Mouse (Mus musculus) kidney, embryonic 15.5 days (tissue): Measurements from ENCODE around the gene Hist1h3c. TPM values are rescaled to one million over a fixed set of nuclear protein-coding genes. Genes with fewer than 3 reads are reported as not detected.
A peak's percentile ranks its signal among the peaks of the same experiment; 100 is the strongest.

Experiments
- ATAC-seq: fragments of 200-750 bp; cut with Nextera tagmentation; replicated peaks from 2 replicates; pipeline ENCODE4 v1.8.0; 2017; ENCODE audit warnings: moderate TSS enrichment; ENCODE audit not compliant: low FRiP score
- H3K27ac ChIP-seq: fragments of 300-500 bp; sonication (generic); 2 replicates; pipeline ENCODE4 v1.5.1; 2015; ENCODE audit warnings: mild to moderate bottlenecking, inconsistent platforms
- H3K27me3 ChIP-seq: fragments of 300-500 bp; sonication (generic); 2 replicates; pipeline ENCODE4 v1.6.1; 2015; ENCODE audit warnings: inconsistent platforms
- H3K36me3 ChIP-seq: fragments of 300-500 bp; sonication (generic); 2 replicates; pipeline ENCODE4 v1.6.1; 2015; ENCODE audit warnings: inconsistent platforms
- H3K4me1 ChIP-seq: fragments of 300-500 bp; sonication (generic); 2 replicates; pipeline ENCODE4 v1.6.1; 2015; ENCODE audit warnings: inconsistent platforms
- H3K4me2 ChIP-seq: fragments of 300-500 bp; sonication (generic); 2 replicates; pipeline ENCODE4 v1.6.1; 2015; ENCODE audit warnings: moderate library complexity, mild to moderate bottlenecking, inconsistent platforms
- H3K4me3 ChIP-seq: fragments of 300-500 bp; sonication (generic); replicated peaks from 2 replicates; pipeline ENCODE4 v1.5.1; 2015; ENCODE audit warnings: mild to moderate bottlenecking, inconsistent platforms
- H3K9ac ChIP-seq: fragments of 300-500 bp; sonication (generic); 2 replicates; pipeline ENCODE4 v1.6.1; 2015; ENCODE audit warnings: mild to moderate bottlenecking, inconsistent platforms
- H3K9me3 ChIP-seq: fragments of 300-500 bp; sonication (generic); replicated peaks from 2 replicates; pipeline ENCODE4 v1.6.1; 2016; ENCODE audit warnings: inconsistent platforms
- WGBS: fragments of 180-500 bp; shearing (Covaris S2); methylation state at CpG from one replicate; pipeline ENCODE4 v1.1.7; 2015; ENCODE audit warnings: mixed read lengths; 5-methylcytosine and 5-hydroxymethylcytosine counted together
- microRNA-seq: library from miRNA; unstranded; fragments of <30 nt; microRNA quantifications from one replicate; pipeline ENCODE4, GENCODE M21; 2016
- polyA plus RNA-seq: library from polyadenylated mRNA; unstranded; fragments of >200 nt; fragmentation: Nextera tagmentation; extraction: Ambion mirVana; gene quantifications from 2 replicates; pipeline ENCODE4 v1.2.1, GENCODE M21; 2015

Gene Hist1h3c
- polyA plus RNA-seq, 1 experiment from 2014 or later, result 13.5 TPM

DNA sequence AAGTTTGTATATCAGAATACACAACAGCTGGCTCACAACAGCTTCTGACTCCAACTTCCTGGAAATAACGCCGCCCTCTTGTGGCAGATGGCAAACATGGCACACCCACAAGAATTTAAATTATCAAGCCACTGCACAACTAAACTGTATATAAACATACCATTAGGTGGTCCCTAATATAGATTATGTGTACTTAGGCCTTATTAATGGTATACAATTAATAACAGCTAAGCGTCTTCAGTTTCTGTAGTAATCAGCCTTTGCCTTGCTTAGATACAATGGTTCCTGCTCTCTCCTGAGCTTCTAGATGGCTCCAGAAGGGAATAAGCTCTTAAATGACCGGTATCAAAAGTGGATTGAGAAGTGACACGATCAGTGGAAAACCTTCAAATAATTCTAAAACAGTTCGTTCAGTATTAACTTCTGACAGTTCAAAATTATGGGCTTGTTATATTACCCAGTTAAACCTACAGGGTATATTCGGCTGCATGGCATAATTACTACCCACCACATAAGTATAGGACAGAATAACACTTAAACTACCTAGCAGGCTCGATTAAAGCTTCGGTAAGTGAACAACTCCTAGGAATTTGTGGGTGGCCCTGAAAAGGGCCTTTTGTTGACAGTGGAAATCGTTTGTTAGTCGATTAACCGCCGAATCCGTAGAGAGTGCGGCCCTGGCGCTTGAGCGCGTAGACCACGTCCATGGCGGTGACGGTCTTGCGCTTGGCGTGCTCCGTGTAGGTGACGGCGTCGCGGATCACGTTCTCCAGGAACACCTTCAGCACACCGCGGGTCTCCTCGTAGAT lies 47.7 kb downstream of the Hist1h3c start:
- H3K9me3 ChIP-seq, result no peaks in the 10 kb centered on the region
- peak overlapping the region; percentile 69 for H3K4me2 ChIP-seq
- H3K4me1 ChIP-seq, result peaks cover 19% of the 10 kb centered on the region
- no peaks in the 10 kb centered on the region for H3K36me3 ChIP-seq
- peak overlapping the region; percentile 51 for H3K4me3 ChIP-seq
- ATAC-seq, result peak; percentile 31
- H3K27me3 ChIP-seq, result no peaks in the 10 kb centered on the region
- WGBS, result under 1% methylated on average over 30 of the region's 32 CpGs
- peak overlapping the region; percentile 98 for H3K27ac ChIP-seq
- H3K9ac ChIP-seq, result peak overlapping the region; percentile 69

DNA sequence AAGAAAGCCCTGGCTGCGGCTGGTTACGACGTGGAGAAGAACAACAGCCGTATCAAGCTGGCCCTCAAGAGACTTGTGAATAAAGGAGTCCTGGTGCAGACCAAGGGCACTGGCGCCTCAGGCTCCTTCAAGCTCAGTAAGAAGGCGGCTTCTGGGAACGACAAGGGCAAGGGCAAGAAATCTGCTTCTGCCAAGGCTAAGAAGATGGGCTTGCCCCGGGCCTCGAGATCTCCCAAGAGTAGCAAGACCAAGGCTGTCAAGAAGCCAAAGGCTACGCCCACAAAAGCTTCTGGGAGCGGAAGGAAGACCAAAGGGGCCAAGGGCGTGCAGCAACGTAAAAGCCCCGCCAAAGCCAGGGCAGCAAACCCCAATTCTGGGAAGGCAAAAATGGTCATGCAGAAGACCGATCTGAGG lies 49.3 kb downstream of the Hist1h3c start:
- Histone ChIP-seq H3K4me3 (no peak overlapping the region), H3K36me3 (no peaks in the 10 kb centered on the region), H3K9me3 (no peaks in the 10 kb centered on the region), H3K4me2 (peak overlapping the region; percentile 20; the same call in 1 of the 2 replicates), H3K4me1 (peaks cover 19% of the 10 kb centered on the region), H3K9ac (no peak overlapping the region), H3K27me3 (no peaks in the 10 kb centered on the region), H3K27ac (0 out of 2 replicates have a peak overlapping the region, but pooled peaks have one; percentile 13)
- WGBS, result 57% methylated on average over 15 of the region's 15 CpGs
- no peak for ATAC-seq

DNA sequence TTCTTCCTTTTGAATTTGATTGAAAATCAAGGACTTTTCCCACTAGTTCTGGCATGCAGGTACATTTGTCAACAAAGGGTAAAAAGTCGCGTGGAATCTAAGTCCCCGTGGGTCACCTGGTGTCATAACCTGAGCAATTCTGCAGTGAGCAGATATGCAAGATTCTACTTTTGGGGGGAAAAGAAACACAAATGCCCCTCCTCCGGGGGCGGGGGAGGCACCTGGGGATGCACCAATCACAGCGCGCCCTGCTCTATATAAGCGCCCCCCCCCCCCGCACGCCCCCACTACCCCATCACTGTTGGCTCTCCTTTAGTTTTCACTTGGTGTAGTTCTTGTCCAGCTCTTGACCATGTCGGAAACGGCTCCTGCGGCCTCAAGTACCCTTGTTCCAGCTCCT lies 49.9 kb downstream of the Hist1h3c start, which contains the start of gene Hist1h1t:
TSS of gene Hist1h1t (plus strand) at position 301 of the 400 bp plus-strand sequence.
- no peak for ATAC-seq
- Histone ChIP-seq H3K9me3 (no peaks in the 10 kb centered on the region), H3K4me1 (peaks cover 14% of the 10 kb centered on the region), H3K4me2 (peak within 1 kb of the TSS; percentile 20; the same call in 1 of the 2 replicates), H3K36me3 (no peaks in the 10 kb centered on the region), H3K4me3 (no peak within 1 kb of the TSS), H3K9ac (no peak within 1 kb of the TSS), H3K27me3 (no peaks in the 10 kb centered on the region), H3K27ac (0 out of 2 replicates have a peak within 1 kb of the TSS, but pooled peaks have one; percentile 13)
- WGBS, result 44% methylated on average over 13 of the region's 13 CpGs

Small RNAs within 50 kb of the gene (microRNA-seq; reads per million reads assigned to microRNA genes)
- gene Gm44314 (not detected), gene Gm44484 (not detected)

Other genes with a start within 250 kb of the Hist1h3c start
- 7.5 and 7.8 TPM in 2 replicates for gene Hist1h4h, start 214.6 kb downstream of the Hist1h3c start, polyA plus RNA-seq
- gene Hist1h2af, start 211.7 kb downstream of the Hist1h3c start, polyA plus RNA-seq, result 3.3 and 7.3 TPM in 2 replicates
- 6.6 and 6.9 TPM in 2 replicates for gene Hist1h3g, start 210.2 kb downstream of the Hist1h3c start, polyA plus RNA-seq
- 0.91 and 1.1 TPM in 2 replicates for gene Hist1h2bh, start 202.2 kb downstream of the Hist1h3c start, polyA plus RNA-seq
- 0.86 and 1.3 TPM in 2 replicates for gene Hist1h3f, start 201.6 kb downstream of the Hist1h3c start, polyA plus RNA-seq
- 0.96 and 1.3 TPM in 2 replicates for gene Hist1h4f, start 194.0 kb downstream of the Hist1h3c start, polyA plus RNA-seq
- gene Hist1h1d, start 192.3 kb downstream of the Hist1h3c start, polyA plus RNA-seq, result 0.66 and 0.67 TPM in 2 replicates
- gene Hist1h3e, start 183.2 kb downstream of the Hist1h3c start, polyA plus RNA-seq, result 6.5 and 6.7 TPM in 2 replicates
- 84.7 and 118 TPM in 2 replicates for gene Hist1h2ae, start 174.4 kb downstream of the Hist1h3c start, polyA plus RNA-seq
- gene Hist1h2bg, start 174.2 kb downstream of the Hist1h3c start, polyA plus RNA-seq, result 10.6 and 10.9 TPM in 2 replicates
- gene Hist1h2bf, start 171.4 kb downstream of the Hist1h3c start, polyA plus RNA-seq, result 6.0 and 6.9 TPM in 2 replicates
- gene Hist1h2ad, start 171.2 kb downstream of the Hist1h3c start, polyA plus RNA-seq, result 3.6 TPM in 2 replicates
- gene Hist1h3d, start 169.8 kb downstream of the Hist1h3c start, polyA plus RNA-seq, result 6.5 and 7.5 TPM in 2 replicates
- gene Hist1h4d, start 164.0 kb downstream of the Hist1h3c start, polyA plus RNA-seq, result 123 and 142 TPM in 2 replicates
- gene Hist1h2be, start 124.5 kb downstream of the Hist1h3c start, polyA plus RNA-seq, result 3.1 and 3.7 TPM in 2 replicates
- gene Hist1h1e, start 123.0 kb downstream of the Hist1h3c start, polyA plus RNA-seq, result 19.7 and 21.1 TPM in 2 replicates
- 1.3 and 1.5 TPM in 2 replicates for gene Hist1h2ac, start 61.7 kb downstream of the Hist1h3c start, polyA plus RNA-seq
- gene Hist1h2bc, start 61.4 kb downstream of the Hist1h3c start, polyA plus RNA-seq, result 65.3 and 71.8 TPM in 2 replicates
- gene Hist1h1t, start 49.8 kb downstream of the Hist1h3c start, polyA plus RNA-seq, result 0.31 TPM in 1 of 2 replicates, not detected in the other
- gene Hist1h4c, start 47.1 kb downstream of the Hist1h3c start, polyA plus RNA-seq, result 7.5 and 8.5 TPM in 2 replicates
- 6.4 and 7.7 TPM in 2 replicates for gene Hfe, start 34.7 kb downstream of the Hist1h3c start, polyA plus RNA-seq
- 24.1 and 27.2 TPM in 2 replicates for gene Hist1h1c, start 6.8 kb downstream of the Hist1h3c start, polyA plus RNA-seq
- 3.8 and 4.5 TPM in 2 replicates for gene Hist1h2bb, start 1.1 kb upstream of the Hist1h3c start, polyA plus RNA-seq
- gene Hist1h2ab, start 5.5 kb upstream of the Hist1h3c start, polyA plus RNA-seq, result 39.2 and 44.8 TPM in 2 replicates
- gene Hist1h3b, start 6.7 kb upstream of the Hist1h3c start, polyA plus RNA-seq, result 10.8 and 11.3 TPM in 2 replicates
- 5.4 and 6.4 TPM in 2 replicates for gene Hist1h4b, start 11.4 kb upstream of the Hist1h3c start, polyA plus RNA-seq
- 0.35 TPM in 1 of 2 replicates, not detected in the other for gene Hist1h4a, start 15.6 kb upstream of the Hist1h3c start, polyA plus RNA-seq
- 8.0 and 9.4 TPM in 2 replicates for gene Hist1h3a, start 16.8 kb upstream of the Hist1h3c start, polyA plus RNA-seq
- 2.3 and 3.1 TPM in 2 replicates for gene Hist1h1a, start 18.1 kb upstream of the Hist1h3c start, polyA plus RNA-seq
- not detected in 2 replicates for gene Trim38, start 24.3 kb upstream of the Hist1h3c start, polyA plus RNA-seq
- gene Slc17a2, start 61.4 kb upstream of the Hist1h3c start, polyA plus RNA-seq, result 0.10 and 0.12 TPM in 2 replicates
- 3.4 and 4.0 TPM in 2 replicates for gene Slc17a3, start 93.8 kb upstream of the Hist1h3c start, polyA plus RNA-seq
- 9.3 TPM in 2 replicates for gene Slc17a1, start 122.1 kb upstream of the Hist1h3c start, polyA plus RNA-seq
- 2.7 and 2.9 TPM in 2 replicates for gene Slc17a4, start 169.4 kb upstream of the Hist1h3c start, polyA plus RNA-seq
- gene Hist1h2ba, start 188.6 kb upstream of the Hist1h3c start, polyA plus RNA-seq, result not detected in 2 replicates
- gene Hist1h2aa, start 188.9 kb upstream of the Hist1h3c start, polyA plus RNA-seq, result not detected in 2 replicates
- gene Scgn, start 245.6 kb upstream of the Hist1h3c start, polyA plus RNA-seq, result 0.23 and 0.60 TPM in 2 replicates